Mouse (Mus musculus) kidney, embryonic 14.5 days (tissue): ENCODE measurements around the gene Hoxd3. TPM values are rescaled to one million over a fixed set of nuclear protein-coding genes. Genes with fewer than 3 reads are reported as not detected.
A peak's percentile ranks its signal among the peaks of the same experiment; 100 is the strongest.

Experiments
- ATAC-seq: fragments of 200-750 bp; cut with Nextera tagmentation; 2 replicates; pipeline ENCODE4 v1.8.0; 2017; ENCODE audit warnings: moderate number of reproducible peaks, mild to moderate bottlenecking, moderate TSS enrichment, moderate library complexity; ENCODE audit not compliant: low FRiP score, low TSS enrichment
- H3K27ac ChIP-seq: fragments of 300-500 bp; sonication (generic); 2 replicates; pipeline ENCODE4 v1.5.1; 2014; ENCODE audit warnings: low read depth, mild to moderate bottlenecking, low read length, moderate library complexity, mixed read lengths
- H3K27me3 ChIP-seq: fragments of 300-500 bp; sonication (generic); 2 replicates; pipeline ENCODE4 v1.6.1; 2014; ENCODE audit warnings: mild to moderate bottlenecking, low read length; ENCODE audit not compliant: control insufficient read depth, insufficient read depth
- H3K36me3 ChIP-seq: fragments of 300-500 bp; sonication (generic); 2 replicates; pipeline ENCODE4 v1.6.1; 2014; ENCODE audit warnings: low read length, mixed read lengths; ENCODE audit not compliant: control insufficient read depth, insufficient read depth
- H3K4me1 ChIP-seq: fragments of 300-500 bp; sonication (generic); 2 replicates; pipeline ENCODE4 v1.6.1; 2014; ENCODE audit warnings: low read length, mixed read lengths; ENCODE audit not compliant: control insufficient read depth, insufficient read depth
- H3K4me2 ChIP-seq: fragments of 300-500 bp; sonication (generic); replicated peaks from 2 replicates; pipeline ENCODE4 v1.6.1; 2014; ENCODE audit warnings: low read depth, mild to moderate bottlenecking, low read length
- H3K4me3 ChIP-seq: fragments of 300-500 bp; sonication (generic); 2 replicates; pipeline ENCODE4 v1.5.1; 2014; ENCODE audit warnings: mild to moderate bottlenecking, low read length
- H3K9ac ChIP-seq: fragments of 300-500 bp; sonication (generic); 2 replicates; pipeline ENCODE4 v1.6.1; 2014; ENCODE audit warnings: low read depth, mild to moderate bottlenecking, low read length, moderate library complexity
- H3K9me3 ChIP-seq: fragments of 300-500 bp; sonication (generic); 2 replicates; pipeline ENCODE4 v1.6.1; 2016; ENCODE audit warnings: low read length; ENCODE audit not compliant: control insufficient read depth
- WGBS: fragments of 180-500 bp; shearing (Covaris S2); extraction: QIAGEN DNeasy Blood & Tissue Kit; methylation state at CpG from one replicate; pipeline ENCODE4 v1.1.7; 2014; 5-methylcytosine and 5-hydroxymethylcytosine counted together
- polyA plus RNA-seq: library from polyadenylated mRNA; unstranded; fragments of >200 nt; fragmentation: Nextera tagmentation; extraction: Ambion mirVana; gene quantifications from 2 replicates; pipeline ENCODE4 v1.2.1, GENCODE M21; 2014

The Hoxd3 gene
- polyA plus RNA-seq, 1 experiment from 2014 or later, result 12.6 TPM

DNA sequence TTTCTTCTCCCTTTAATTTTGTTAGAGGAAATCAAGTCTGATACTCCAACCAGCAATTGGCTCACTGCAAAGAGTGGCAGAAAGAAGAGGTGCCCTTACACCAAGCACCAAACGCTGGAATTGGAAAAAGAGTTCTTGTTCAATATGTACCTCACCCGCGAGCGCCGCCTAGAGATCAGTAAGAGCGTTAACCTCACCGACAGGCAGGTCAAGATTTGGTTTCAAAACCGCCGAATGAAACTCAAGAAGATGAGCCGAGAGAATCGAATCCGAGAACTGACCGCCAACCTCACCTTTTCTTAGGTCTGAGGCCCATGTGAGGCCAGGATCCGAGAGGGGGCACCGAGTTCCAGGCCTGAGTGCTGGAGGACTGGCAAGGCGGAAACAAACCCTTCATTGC lies 17.7 kb upstream of the Hoxd3 start:
- ATAC-seq, result no peak
- peak overlapping the region; percentile 85 for H3K4me3 ChIP-seq
- peak overlapping the region; percentile 85 for H3K4me2 ChIP-seq
- H3K27me3 ChIP-seq, result peaks cover 7% of the 10 kb centered on the region; the same call in 1 of the 2 replicates
- 4% methylated on average over 16 of the region's 16 CpGs for WGBS
- peak overlapping the region; percentile 96; the same call in 1 of the 2 replicates for H3K27ac ChIP-seq
- H3K36me3 ChIP-seq, result peaks cover 8% of the 10 kb centered on the region; the same call in 1 of the 2 replicates
- peaks cover 24% of the 10 kb centered on the region; the same call in 1 of the 2 replicates for H3K4me1 ChIP-seq
- no peaks in the 10 kb centered on the region for H3K9me3 ChIP-seq
- H3K9ac ChIP-seq, result peak overlapping the region; percentile 90

DNA sequence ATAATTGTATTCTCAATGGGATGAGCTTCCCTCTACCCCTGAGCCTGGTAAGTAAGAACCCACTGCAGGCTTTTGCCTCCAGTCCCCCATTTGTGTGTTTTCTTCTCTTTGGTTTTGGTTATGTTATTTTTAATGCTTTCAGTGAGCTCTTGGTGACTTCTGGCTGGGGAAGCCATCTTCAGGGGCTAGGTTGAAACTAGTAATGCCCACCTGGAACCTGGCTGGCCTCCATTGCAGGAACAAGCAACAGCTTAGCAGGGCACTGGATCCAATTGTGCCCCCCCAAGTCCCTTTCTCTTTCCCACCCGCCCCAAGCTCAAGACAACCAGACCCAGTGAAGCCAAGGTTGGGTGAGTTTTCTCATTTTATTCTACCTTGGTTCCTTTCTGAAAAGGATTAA lies 16.3 kb upstream of the Hoxd3 start:
- peaks cover 7% of the 10 kb centered on the region; the same call in 1 of the 2 replicates for H3K27me3 ChIP-seq
- peak overlapping the region; percentile 99 for H3K9ac ChIP-seq
- peaks cover 27% of the 10 kb centered on the region; the same call in 1 of the 2 replicates for H3K4me1 ChIP-seq
- WGBS, result 32% methylated on average over 1 of the region's 1 CpGs
- ATAC-seq, result no peak
- H3K9me3 ChIP-seq, result no peaks in the 10 kb centered on the region
- peak overlapping the region; percentile 85; the same call in 1 of the 2 replicates for H3K4me3 ChIP-seq
- H3K27ac ChIP-seq, result peak overlapping the region; percentile 99; the same call in 1 of the 2 replicates
- H3K36me3 ChIP-seq, result peaks cover 8% of the 10 kb centered on the region; the same call in 1 of the 2 replicates
- peak overlapping the region; percentile 85 for H3K4me2 ChIP-seq

DNA sequence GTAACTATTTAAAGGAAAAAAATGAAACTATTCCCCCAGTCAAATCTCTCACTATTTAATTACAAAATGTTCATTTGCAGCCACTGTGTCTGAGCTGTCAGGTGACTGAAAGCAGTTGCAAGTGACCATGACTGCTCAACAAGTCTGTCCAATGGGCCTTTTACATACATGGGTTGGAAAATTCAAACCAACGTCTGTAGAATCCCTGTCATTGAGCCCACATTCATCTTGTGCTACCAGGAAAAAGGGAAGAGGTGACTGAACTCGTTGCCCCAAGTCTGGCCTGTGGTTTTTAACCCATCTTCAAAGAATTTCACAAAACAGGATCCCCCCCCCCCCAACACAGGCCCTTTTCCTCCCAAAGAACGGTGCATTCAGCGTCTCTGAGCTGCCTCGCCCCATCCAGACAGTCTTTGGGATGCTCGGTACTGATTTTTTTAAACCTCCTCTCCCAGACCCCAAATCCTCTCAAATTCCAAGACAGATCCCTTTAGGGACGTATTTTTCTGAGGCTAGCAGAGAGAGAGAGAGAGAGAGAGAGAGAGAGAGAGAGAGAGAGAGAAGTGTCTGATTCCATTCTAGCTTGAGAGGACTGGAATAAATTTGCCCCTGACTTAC lies 15.8 kb upstream of the Hoxd3 start:
- Histone ChIP-seq H3K9ac (peak overlapping the region; percentile 99), H3K9me3 (no peaks in the 10 kb centered on the region), H3K4me2 (peak overlapping the region; percentile 85), H3K4me3 (peak overlapping the region; percentile 85), H3K27ac (peak overlapping the region; percentile 99), H3K27me3 (peaks cover 7% of the 10 kb centered on the region; the same call in 1 of the 2 replicates), H3K36me3 (peaks cover 8% of the 10 kb centered on the region; the same call in 1 of the 2 replicates), H3K4me1 (peaks cover 31% of the 10 kb centered on the region; the same call in 1 of the 2 replicates)
- 19% methylated on average over 7 of the region's 7 CpGs for WGBS
- no peak for ATAC-seq

DNA sequence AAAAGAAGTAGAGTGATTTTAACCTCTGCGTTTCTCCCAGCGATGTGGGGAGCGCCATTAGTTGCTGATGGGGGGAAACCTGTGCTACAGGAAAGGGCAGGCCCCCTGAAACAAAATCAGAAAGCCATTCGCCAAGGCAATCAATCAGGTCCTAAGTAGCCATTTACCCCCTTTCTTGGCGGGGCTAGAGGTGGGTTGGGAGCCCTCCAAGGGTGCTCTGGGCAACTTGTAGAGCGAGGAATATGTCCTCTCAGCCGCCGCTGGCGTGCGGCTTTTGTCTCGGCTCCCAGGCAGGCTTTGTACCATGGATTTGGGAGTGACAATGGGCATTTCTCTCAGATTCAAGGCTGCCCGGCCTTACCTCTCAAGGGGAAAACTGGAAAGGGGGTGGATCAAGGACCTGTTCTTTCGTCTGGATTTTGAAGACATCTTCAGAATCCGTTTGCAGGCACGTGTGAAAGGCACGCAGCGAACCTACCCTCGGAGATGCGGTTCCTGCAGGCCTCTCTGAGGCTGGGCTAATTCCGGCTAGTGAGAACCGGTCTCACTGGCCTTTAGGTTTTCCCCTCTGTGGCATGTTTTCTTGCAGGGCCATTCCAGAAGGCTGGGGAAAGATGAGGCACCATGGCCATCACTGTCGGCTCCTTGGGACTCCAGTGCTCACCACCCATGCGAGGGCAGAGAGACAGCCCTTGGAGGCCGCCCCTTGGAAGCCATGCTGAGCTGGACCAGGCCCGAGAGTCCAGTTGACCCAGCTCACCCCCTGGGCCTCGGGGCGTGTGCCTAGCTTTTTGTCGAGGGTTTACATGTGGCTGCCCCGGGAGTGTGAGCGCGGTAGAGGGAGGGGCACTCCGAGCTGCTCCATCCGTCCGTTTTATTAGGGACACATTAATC lies 15.0 kb upstream of the Hoxd3 start:
- Histone ChIP-seq H3K27me3 (0 out of 2 replicates have a peak, but pooled peaks cover 3% of the 10 kb centered on the region), H3K36me3 (peaks cover 8% of the 10 kb centered on the region; the same call in 1 of the 2 replicates), H3K27ac (peak overlapping the region; percentile 99), H3K4me3 (peak overlapping the region; percentile 85), H3K4me1 (peaks cover 31% of the 10 kb centered on the region; the same call in 1 of the 2 replicates), H3K9me3 (no peaks in the 10 kb centered on the region), H3K4me2 (peak overlapping the region; percentile 85), H3K9ac (peak overlapping the region; percentile 99)
- 5% methylated on average over 34 of the region's 34 CpGs for WGBS
- peak; percentile 28 for ATAC-seq

DNA sequence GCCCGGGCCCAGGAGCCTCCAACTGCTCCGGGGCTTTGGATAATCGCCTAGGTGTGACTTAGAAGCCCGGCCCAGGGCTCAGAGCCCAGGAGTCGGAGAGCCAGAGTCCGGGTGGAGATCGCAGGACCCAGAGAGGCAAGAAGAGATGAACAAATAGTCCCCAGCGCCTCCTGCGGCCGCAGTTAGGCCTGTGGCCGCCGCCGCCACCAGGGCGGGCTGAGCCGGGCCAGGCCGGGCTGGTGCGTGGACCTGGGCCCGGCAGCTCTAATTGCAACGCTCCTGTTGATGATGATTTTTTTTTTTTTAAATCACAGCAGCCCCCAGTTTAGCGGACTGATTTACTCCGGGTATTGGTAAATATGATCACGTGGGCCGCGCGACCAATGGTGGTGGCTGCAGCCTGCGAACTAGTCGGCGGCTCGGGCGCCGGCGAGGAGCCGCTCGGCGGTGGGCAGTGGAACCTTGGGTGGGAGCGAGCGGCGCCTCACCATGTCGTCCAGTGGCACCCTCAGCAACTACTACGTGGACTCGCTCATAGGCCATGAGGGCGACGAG lies 14.1 kb upstream of the Hoxd3 start, which contains the start of gene Hoxd9:
Gene Hoxd9 (plus strand): TSS at position 161 of the 555 bp plus-strand sequence.
- Histone ChIP-seq H3K9me3 (no peaks in the 10 kb centered on the region), H3K4me1 (peaks cover 26% of the 10 kb centered on the region; the same call in 1 of the 2 replicates), H3K4me3 (peak within 1 kb of the TSS; percentile 85), H3K27ac (peak within 1 kb of the TSS; percentile 99), H3K4me2 (peak within 1 kb of the TSS; percentile 85), H3K36me3 (peaks cover 8% of the 10 kb centered on the region; the same call in 1 of the 2 replicates), H3K9ac (peak within 1 kb of the TSS; percentile 99), H3K27me3 (no peaks in the 10 kb centered on the region)
- ATAC-seq, result peak; percentile 52
- under 1% methylated on average over 43 of the region's 43 CpGs for WGBS

DNA sequence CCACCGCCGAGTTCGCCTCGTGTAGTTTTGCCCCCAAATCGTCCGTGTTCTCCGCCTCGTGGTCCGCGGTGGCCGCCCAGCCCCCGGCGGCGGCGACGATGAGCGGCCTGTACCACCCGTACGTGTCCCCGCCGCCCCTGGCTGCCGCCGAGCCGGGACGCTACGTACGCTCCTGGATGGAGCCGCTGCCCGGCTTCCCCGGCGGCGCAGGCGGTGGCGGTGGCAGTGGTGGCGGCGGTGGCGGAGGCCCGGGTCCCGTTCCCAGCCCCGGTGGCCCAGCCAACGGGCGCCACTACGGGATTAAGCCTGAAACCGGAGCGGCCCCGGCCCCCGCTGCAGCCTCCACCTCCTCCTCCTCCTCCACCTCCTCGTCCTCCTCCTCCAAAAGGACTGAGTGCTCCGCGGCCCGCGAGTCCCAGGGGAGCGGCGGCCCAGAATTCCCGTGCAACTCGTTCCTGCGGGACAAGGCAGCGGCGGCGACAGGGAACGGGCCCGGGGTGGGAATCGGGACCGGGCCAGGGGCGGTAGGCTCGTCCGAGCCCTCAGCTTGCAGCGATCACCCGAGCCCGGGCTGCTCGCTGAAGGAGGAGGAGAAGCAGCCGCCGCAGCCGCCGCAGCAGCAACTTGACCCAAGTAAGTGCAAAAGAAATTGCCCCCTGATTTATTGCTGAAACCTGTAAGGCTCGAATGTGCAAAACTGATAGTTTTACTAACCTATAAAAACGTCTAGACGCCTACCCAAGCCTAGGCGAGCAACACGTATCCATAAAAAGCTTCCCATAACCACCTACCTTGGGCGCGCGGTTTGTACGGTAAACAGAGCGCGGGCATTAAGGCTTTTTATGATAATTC lies 13.3 kb upstream of the Hoxd3 start:
- Histone ChIP-seq H3K9me3 (no peaks in the 10 kb centered on the region), H3K27ac (peak overlapping the region; percentile 99), H3K36me3 (peaks cover 8% of the 10 kb centered on the region; the same call in 1 of the 2 replicates), H3K9ac (peak overlapping the region; percentile 99), H3K27me3 (no peaks in the 10 kb centered on the region), H3K4me1 (peaks cover 26% of the 10 kb centered on the region; the same call in 1 of the 2 replicates), H3K4me3 (peak overlapping the region; percentile 85), H3K4me2 (peak overlapping the region; percentile 85)
- under 1% methylated on average over 76 of the region's 86 CpGs for WGBS
- ATAC-seq, result peak; percentile 37

DNA sequence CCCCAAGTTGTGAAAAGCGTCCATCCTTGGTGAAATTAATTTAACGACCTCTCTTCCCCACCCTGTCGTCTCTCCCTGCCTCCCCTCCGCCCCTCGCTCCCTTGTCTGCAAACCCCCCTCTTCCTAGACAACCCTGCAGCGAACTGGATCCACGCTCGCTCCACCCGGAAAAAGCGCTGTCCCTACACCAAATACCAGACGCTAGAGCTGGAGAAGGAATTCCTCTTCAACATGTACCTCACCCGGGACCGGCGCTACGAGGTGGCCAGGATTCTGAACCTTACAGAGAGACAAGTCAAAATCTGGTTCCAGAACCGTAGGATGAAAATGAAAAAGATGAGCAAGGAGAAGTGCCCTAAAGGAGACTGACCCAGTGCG lies 12.7 kb upstream of the Hoxd3 start:
- Histone ChIP-seq H3K4me3 (peak overlapping the region; percentile 85), H3K4me1 (peaks cover 28% of the 10 kb centered on the region; the same call in 1 of the 2 replicates), H3K27me3 (no peaks in the 10 kb centered on the region)

More for the DNA sequence above, 12.7 kb upstream of the Hoxd3 start:
- Histone ChIP-seq H3K9ac (peak overlapping the region; percentile 99), H3K36me3 (peaks cover 8% of the 10 kb centered on the region; the same call in 1 of the 2 replicates), H3K27ac (peak overlapping the region; percentile 99), H3K9me3 (no peaks in the 10 kb centered on the region), H3K4me2 (peak overlapping the region; percentile 85)
- under 1% methylated on average over 17 of the region's 17 CpGs for WGBS
- ATAC-seq, result peak; percentile 14
